Mouse (Mus musculus) kidney, postnatal 0 days (tissue): ENCODE data around the gene Tcea2. TPM values are rescaled to one million over a fixed set of nuclear protein-coding genes. Genes with fewer than 3 reads are reported as not detected.
A peak's percentile ranks its signal among the peaks of the same experiment; 100 is the strongest.

ENCODE experiments used
- ATAC-seq: fragments of 200-750 bp; cut with Nextera tagmentation; replicated peaks from 2 replicates; pipeline ENCODE4 v1.8.0; 2017; ENCODE audit warnings: low read depth, moderate number of reproducible peaks, moderate TSS enrichment, moderate library complexity; ENCODE audit not compliant: low FRiP score
- DNase-seq: peaks from one replicate; pipeline ENCODE4 v3.0.0-alpha.2; 2016; ENCODE audit warnings: low spot score
- H3K27ac ChIP-seq: fragments of 300-500 bp; sonication (generic); 2 replicates; pipeline ENCODE4 v1.5.1; 2014; ENCODE audit warnings: mild to moderate bottlenecking
- H3K27me3 ChIP-seq: fragments of 300-500 bp; sonication (generic); 2 replicates; pipeline ENCODE4 v1.6.1; 2014; ENCODE audit warnings: low read length, mixed read lengths; ENCODE audit not compliant: insufficient read depth
- H3K36me3 ChIP-seq: fragments of 300-500 bp; sonication (generic); 2 replicates; pipeline ENCODE4 v1.6.1; 2014; ENCODE audit warnings: low read length, mixed read lengths; ENCODE audit not compliant: insufficient read depth
- H3K4me1 ChIP-seq: fragments of 300-500 bp; sonication (generic); replicated peaks from 2 replicates; pipeline ENCODE4 v1.6.1; 2014; ENCODE audit warnings: antibody characterized with exemption, low read length, mixed read lengths; ENCODE audit not compliant: insufficient read depth
- H3K4me2 ChIP-seq: fragments of 300-500 bp; sonication (generic); 2 replicates; pipeline ENCODE4 v1.6.1; 2014; ENCODE audit warnings: mild to moderate bottlenecking, low read length, moderate library complexity, mixed read lengths
- H3K4me3 ChIP-seq: fragments of 300-500 bp; sonication (generic); replicated peaks from 2 replicates; pipeline ENCODE4 v1.5.1; 2014; ENCODE audit warnings: low read depth, low read length
- H3K9ac ChIP-seq: fragments of 300-500 bp; sonication (generic); 2 replicates; pipeline ENCODE4 v1.6.1; 2014; ENCODE audit warnings: low read depth, low read length
- H3K9me3 ChIP-seq: fragments of 300-500 bp; sonication (generic); replicated peaks from 2 replicates; pipeline ENCODE4 v1.6.1; 2016; ENCODE audit warnings: low read length, inconsistent platforms, mixed read lengths
- CTCF ChIP-seq: IDR thresholded peaks from 2 replicates; pipeline ENCODE4 v1.5.1; 2016; ENCODE audit warnings: antibody characterized with exemption, low read depth, mild to moderate bottlenecking, moderate library complexity
- WGBS: fragments of 180-500 bp; shearing (Covaris S2); extraction: QIAGEN DNeasy Blood & Tissue Kit; methylation state at CpG from one replicate; pipeline ENCODE4 v1.1.7; 2014; 5-methylcytosine and 5-hydroxymethylcytosine counted together
- polyA plus RNA-seq: library from polyadenylated mRNA; unstranded; fragments of >200 nt; fragmentation: Nextera tagmentation; extraction: Ambion mirVana; gene quantifications from 2 replicates; pipeline ENCODE4 v1.2.1, GENCODE M21; 2015

Tcea2 gene
- polyA plus RNA-seq, 1 experiment from 2014 or later = 23.4 TPM

- Histone ChIP-seq H3K4me2 (no peak overlapping the region), H3K9ac (no peak overlapping the region), H3K9me3 (no peaks in the 10 kb centered on the region), H3K4me3 (no peak overlapping the region), H3K4me1 (peaks cover 17% of the 10 kb centered on the region; the same call in 1 of the 2 replicates), H3K36me3 (no peaks in the 10 kb centered on the region), H3K27ac (peak overlapping the region; percentile 26; the same call in 1 of the 2 replicates), H3K27me3 (peaks cover 5% of the 10 kb centered on the region)
- ATAC-seq (no peak), DNase-seq (no peak)
- no peak for TF ChIP-seq CTCF
- 44% methylated on average over 3 of the region's 3 CpGs for WGBS
Observed at GRCm38 (mm10) chr2:181677755-181678098, 2.4 kb upstream of the Tcea2 start.

- ATAC-seq (peak; percentile 70), DNase-seq (peak; percentile 96)
- no peak overlapping the region for H3K4me2 ChIP-seq
- H3K27me3 ChIP-seq = no peaks in the 10 kb centered on the region
- peaks cover 17% of the 10 kb centered on the region; the same call in 1 of the 2 replicates for H3K4me1 ChIP-seq
- TF ChIP-seq CTCF = peak; percentile 100
- no peaks in the 10 kb centered on the region for H3K36me3 ChIP-seq
- no peak overlapping the region for H3K4me3 ChIP-seq
- WGBS = 50% methylated on average over 1 of the region's 1 CpGs
- H3K9ac ChIP-seq = no peak overlapping the region
- no peaks in the 10 kb centered on the region for H3K9me3 ChIP-seq
- H3K27ac ChIP-seq = no peak overlapping the region
Observed at GRCm38 (mm10) chr2:181678780-181679179, 1.3 kb upstream of the Tcea2 start.

- Histone ChIP-seq H3K4me1 (peaks cover 10% of the 10 kb centered on the region; the same call in 1 of the 2 replicates), H3K9ac (peak overlapping the region; percentile 83), H3K27ac (peak overlapping the region; percentile 50; the same call in 1 of the 2 replicates), H3K27me3 (no peaks in the 10 kb centered on the region), H3K36me3 (0 out of 2 replicates have a peak, but pooled peaks cover 5% of the 10 kb centered on the region), H3K4me2 (peak overlapping the region; percentile 94), H3K4me3 (peak overlapping the region; percentile 71), H3K9me3 (no peaks in the 10 kb centered on the region)
- WGBS = 15% methylated on average over 7 of the region's 7 CpGs
- TF ChIP-seq CTCF = no peak
- ATAC-seq (peak; percentile 26; the same call in 1 of the 2 replicates), DNase-seq (peak; percentile 15)
Observed at GRCm38 (mm10) chr2:181680716-181681117, 607 bp downstream of the Tcea2 start.

- Histone ChIP-seq H3K4me2 (no peak overlapping the region), H3K4me3 (no peak overlapping the region), H3K36me3 (0 out of 2 replicates have a peak, but pooled peaks cover 5% of the 10 kb centered on the region), H3K9ac (no peak overlapping the region), H3K27me3 (no peaks in the 10 kb centered on the region), H3K9me3 (no peaks in the 10 kb centered on the region), H3K4me1 (peaks cover 6% of the 10 kb centered on the region; the same call in 1 of the 2 replicates), H3K27ac (no peak overlapping the region)
- WGBS = 91% methylated on average over 1 of the region's 1 CpGs
- no peak for DNase-seq
- TF ChIP-seq CTCF = no peak
- no peak for ATAC-seq
Observed at GRCm38 (mm10) chr2:181681978-181682377, 1.9 kb downstream of the Tcea2 start.

- WGBS = 59% methylated on average over 4 of the region's 4 CpGs
- Histone ChIP-seq H3K9me3 (no peaks in the 10 kb centered on the region), H3K4me3 (no peak overlapping the region), H3K27ac (no peak overlapping the region), H3K36me3 (peaks cover 11% of the 10 kb centered on the region; the same call in 1 of the 2 replicates), H3K9ac (no peak overlapping the region), H3K4me1 (peaks cover 6% of the 10 kb centered on the region; the same call in 1 of the 2 replicates), H3K27me3 (no peaks in the 10 kb centered on the region), H3K4me2 (no peak overlapping the region)
- DNase-seq (no peak), ATAC-seq (no peak)
- TF ChIP-seq CTCF = no peak
Observed at GRCm38 (mm10) chr2:181683381-181683780, 3.3 kb downstream of the Tcea2 start.

- no peak overlapping the region for H3K4me2 ChIP-seq
- H3K27ac ChIP-seq = no peak overlapping the region
- no peak overlapping the region for H3K9ac ChIP-seq
- peaks cover 17% of the 10 kb centered on the region for H3K36me3 ChIP-seq
- TF ChIP-seq CTCF = no peak
- no peak overlapping the region for H3K4me3 ChIP-seq
- WGBS = 77% methylated on average over 1 of the region's 1 CpGs
- ATAC-seq = no peak
- DNase-seq = no peak
- H3K27me3 ChIP-seq = no peaks in the 10 kb centered on the region
- no peaks in the 10 kb centered on the region for H3K9me3 ChIP-seq
- H3K4me1 ChIP-seq = peaks cover 6% of the 10 kb centered on the region; the same call in 1 of the 2 replicates
Observed at GRCm38 (mm10) chr2:181684713-181685112, 4.6 kb downstream of the Tcea2 start.

GRCm38 (mm10) chr2:181685686-181686085 is 5.6 kb downstream of the Tcea2 start:
- Histone ChIP-seq H3K4me1 (peaks cover 4% of the 10 kb centered on the region; the same call in 1 of the 2 replicates), H3K4me3 (no peak overlapping the region), H3K9me3 (no peaks in the 10 kb centered on the region), H3K36me3 (peaks cover 20% of the 10 kb centered on the region), H3K4me2 (no peak overlapping the region), H3K27me3 (no peaks in the 10 kb centered on the region), H3K9ac (no peak overlapping the region), H3K27ac (no peak overlapping the region)
- DNase-seq (no peak), ATAC-seq (no peak)
- no peak for TF ChIP-seq CTCF
- 91% methylated on average over 4 of the region's 4 CpGs for WGBS
